Mouse (Mus musculus) ES-E14 (cell line): ENCODE measurements around the gene Ttc27. TPM values are rescaled to one million over a fixed set of nuclear protein-coding genes. Genes with fewer than 3 reads are reported as not detected.

Experiments
- DNase-seq: peaks from one replicate; pipeline ENCODE4 v3.0.0-alpha.2; 2013; ENCODE audit warnings: low read depth, low spot score
- H3K27ac ChIP-seq: 2 replicates; pipeline ENCODE4 v1.5.1; 2012; ENCODE audit warnings: low read depth, mild to moderate bottlenecking, low read length, moderate library complexity, mixed read lengths; ENCODE audit not compliant: poor library complexity, insufficient read depth, severe bottlenecking
- H3K36me3 ChIP-seq: 2 replicates; pipeline ENCODE4 v1.6.1; 2012; ENCODE audit warnings: mild to moderate bottlenecking, low read length, moderate library complexity, mixed read lengths; ENCODE audit not compliant: control insufficient read depth, poor library complexity, insufficient read depth, severe bottlenecking
- H3K4me1 ChIP-seq, 2 experiments: fragments of 150-350 bp in 1 of 2; sonication (generic) in 1 of 2; 2 replicates each; pipeline ENCODE4 v1.6.1; 2012; ENCODE audit warnings: low read length in 2 of 2, mild to moderate bottlenecking in 1 of 2, mixed read lengths in 1 of 2; ENCODE audit not compliant: control insufficient read depth in 2 of 2, insufficient read depth in 2 of 2, poor library complexity in 1 of 2
- H3K4me3 ChIP-seq, 2 experiments: fragments of 150-350 bp in 1 of 2; sonication (generic) in 1 of 2; 2 replicates each; pipeline ENCODE4 v1.5.1; 2012; ENCODE audit warnings: low read length in 2 of 2, low read depth in 1 of 2, mild to moderate bottlenecking in 1 of 2, mixed read lengths in 1 of 2; ENCODE audit not compliant: insufficient read depth in 1 of 2, poor library complexity in 1 of 2, severe bottlenecking in 1 of 2
- H3K9ac ChIP-seq: 2 replicates; pipeline ENCODE4 v1.6.1; 2012; ENCODE audit warnings: low read depth, mild to moderate bottlenecking, low read length, mixed read lengths; ENCODE audit not compliant: poor library complexity, insufficient read depth, severe bottlenecking
- H3K9me3 ChIP-seq: fragments of 150-350 bp; sonication (generic); 2 replicates; pipeline ENCODE4 v1.6.1; 2012; ENCODE audit warnings: low read depth, mild to moderate bottlenecking, low read length; ENCODE audit not compliant: control insufficient read depth, insufficient read depth
- CHD2 ChIP-seq: IDR thresholded peaks from 2 replicates; pipeline ENCODE4 v1.6.1; 2014; ENCODE audit warnings: mild to moderate bottlenecking, low read depth, low read length, inconsistent platforms
- HCFC1 ChIP-seq: IDR thresholded peaks from 2 replicates; pipeline ENCODE4 v1.6.1; 2012; ENCODE audit warnings: low read length, inconsistent platforms, borderline replicate concordance; ENCODE audit not compliant: insufficient read depth
- MAFK ChIP-seq: IDR thresholded peaks from 2 replicates; pipeline ENCODE4 v1.6.1; 2014; ENCODE audit warnings: mild to moderate bottlenecking, low read depth, low read length, inconsistent platforms; ENCODE audit not compliant: insufficient read depth
- ZC3H11A ChIP-seq: IDR thresholded peaks from 2 replicates; pipeline ENCODE4 v1.6.1; 2012; ENCODE audit warnings: low read depth, mild to moderate bottlenecking, inconsistent platforms, low read length, borderline replicate concordance
- ZNF384 ChIP-seq: IDR thresholded peaks from 2 replicates; pipeline ENCODE4 v1.6.1; 2012; ENCODE audit warnings: low read depth, low read length, inconsistent platforms
- in situ Hi-C, 2 experiments: fragments of 600-800 bp; cut with MboI; formaldehyde crosslinking; loops; one replicate each; pipeline ENCODE4 v1.15.1; 2025; ENCODE audit warnings: low sequenced_read_pairs in 2 of 2, inconsistent platforms in 1 of 2; ENCODE audit not compliant: unreplicated experiment in 2 of 2
- total RNA-seq: library from RNA; depleted of rRNA; stranded (reverse); fragments of 300-350 nt; gene quantifications from 2 replicates; pipeline ENCODE4 v1.2.3, GENCODE M21; 2012; rRNA removed

The Ttc27 gene
- total RNA-seq, 1 experiment: 52.3 TPM

- Histone ChIP-seq H3K4me1 (no peaks in the 10 kb centered on the region), H3K9me3 (no peaks in the 10 kb centered on the region), H3K4me3 (no peak overlapping the region), H3K36me3 (no peaks in the 10 kb centered on the region), H3K9ac (no peak overlapping the region), H3K27ac (no peak overlapping the region)
- in situ Hi-C loops: no loop called here
- no peak for DNase-seq
- no peak for TF ChIP-seq CHD2
- TF ChIP-seq MAFK: no peak
- no peak for TF ChIP-seq ZNF384
- TF ChIP-seq ZC3H11A: no peak
- TF ChIP-seq HCFC1: no peak
Observed at GRCm38 (mm10) chr17:74903411-74904331, 186.1 kb downstream of the Ttc27 start.

GRCm38 (mm10) chr17:74904332-74904687, 186.8 kb downstream of the Ttc27 start:
- Histone ChIP-seq H3K4me3 (no peak overlapping the region), H3K4me1 (no peaks in the 10 kb centered on the region), H3K27ac (no peak overlapping the region), H3K9ac (no peak overlapping the region), H3K36me3 (no peaks in the 10 kb centered on the region), H3K9me3 (no peaks in the 10 kb centered on the region)
- no peak for DNase-seq
- in situ Hi-C loops: no loop called here
- no peak for TF ChIP-seq HCFC1
- no peak for TF ChIP-seq MAFK
- TF ChIP-seq ZC3H11A: no peak
- TF ChIP-seq ZNF384: no peak
- TF ChIP-seq CHD2: no peak

- H3K4me1 ChIP-seq: no peaks in the 10 kb centered on the region
- no peak overlapping the region for H3K4me3 ChIP-seq
- no peak overlapping the region for H3K27ac ChIP-seq
- in situ Hi-C loops: no loop called here
- no peaks in the 10 kb centered on the region for H3K36me3 ChIP-seq
- TF ChIP-seq ZNF384 (no peak), MAFK (no peak), HCFC1 (no peak), CHD2 (no peak), ZC3H11A (no peak)
- DNase-seq: no peak
- H3K9me3 ChIP-seq: no peaks in the 10 kb centered on the region
- H3K9ac ChIP-seq: no peak overlapping the region
Observed at GRCm38 (mm10) chr17:74904956-74905355, 187.4 kb downstream of the Ttc27 start.

- Histone ChIP-seq H3K27ac (no peak overlapping the region), H3K4me1 (no peaks in the 10 kb centered on the region), H3K36me3 (no peaks in the 10 kb centered on the region), H3K4me3 (no peak overlapping the region), H3K9me3 (no peaks in the 10 kb centered on the region), H3K9ac (no peak overlapping the region)
- in situ Hi-C loops: no loop called here
- TF ChIP-seq MAFK (no peak), HCFC1 (no peak), ZC3H11A (no peak), ZNF384 (no peak), CHD2 (no peak)
- DNase-seq: no peak
Observed at GRCm38 (mm10) chr17:74912995-74913394, 195.5 kb downstream of the Ttc27 start.

Other genes starting within 250 kb of the Ttc27 start
- 69.7 and 77.9 TPM in 2 replicates for gene Yipf4, start 228.2 kb upstream of the Ttc27 start, total RNA-seq
- 122 and 125 TPM in 2 replicates for gene Birc6, start 189.4 kb upstream of the Ttc27 start, total RNA-seq